Mouse (Mus musculus) heart, embryonic 10.5 days (tissue): ENCODE measurements around the gene Map2k1. TPM values are rescaled to one million over a fixed set of nuclear protein-coding genes. Genes with fewer than 3 reads are reported as not detected.
"Not testable (repeated sequence)": the region's sequence is repeated elsewhere in the genome, so short reads cannot be mapped to it uniquely, and the experiment has no call there.

Experiments used
- DNase-seq: peaks from one replicate; pipeline ENCODE4 v3.0.0-alpha.2; 2017; ENCODE audit warnings: low spot score
- H3K27ac ChIP-seq: fragments of 300-500 bp; sonication (generic); 2 replicates; pipeline ENCODE4 v1.5.1; 2016; ENCODE audit warnings: mild to moderate bottlenecking
- H3K27me3 ChIP-seq: fragments of 300-500 bp; sonication (generic); 2 replicates; pipeline ENCODE4 v1.6.1; 2016; ENCODE audit warnings: mild to moderate bottlenecking; ENCODE audit not compliant: poor library complexity, insufficient read depth, severe bottlenecking
- H3K36me3 ChIP-seq: fragments of 300-500 bp; sonication (generic); 2 replicates; pipeline ENCODE4 v1.6.1; 2016; ENCODE audit warnings: mild to moderate bottlenecking, moderate library complexity
- H3K4me1 ChIP-seq: fragments of 300-500 bp; sonication (generic); 2 replicates; pipeline ENCODE4 v1.6.1; 2016; ENCODE audit warnings: mild to moderate bottlenecking
- H3K4me3 ChIP-seq: fragments of 300-500 bp; sonication (generic); 2 replicates; pipeline ENCODE4 v1.5.1; 2016; ENCODE audit warnings: mild to moderate bottlenecking, moderate library complexity
- H3K9me3 ChIP-seq: fragments of 300-500 bp; sonication (generic); 2 replicates; pipeline ENCODE4 v1.6.1; 2016; ENCODE audit warnings: mild to moderate bottlenecking, moderate library complexity
- WGBS: fragments of 180-500 bp; shearing (Covaris S2); methylation state at CpG from one replicate; pipeline ENCODE4 v1.1.7; 2016; 5-methylcytosine and 5-hydroxymethylcytosine counted together
- polyA plus RNA-seq: library from polyadenylated mRNA; unstranded; fragments of >200 nt; fragmentation: Nextera tagmentation; extraction: Ambion mirVana; gene quantifications from 2 replicates; pipeline ENCODE4 v1.2.1, GENCODE M21; 2016

Gene Map2k1
- polyA plus RNA-seq, 1 experiment from 2014 or later, result 108 TPM

DNA sequence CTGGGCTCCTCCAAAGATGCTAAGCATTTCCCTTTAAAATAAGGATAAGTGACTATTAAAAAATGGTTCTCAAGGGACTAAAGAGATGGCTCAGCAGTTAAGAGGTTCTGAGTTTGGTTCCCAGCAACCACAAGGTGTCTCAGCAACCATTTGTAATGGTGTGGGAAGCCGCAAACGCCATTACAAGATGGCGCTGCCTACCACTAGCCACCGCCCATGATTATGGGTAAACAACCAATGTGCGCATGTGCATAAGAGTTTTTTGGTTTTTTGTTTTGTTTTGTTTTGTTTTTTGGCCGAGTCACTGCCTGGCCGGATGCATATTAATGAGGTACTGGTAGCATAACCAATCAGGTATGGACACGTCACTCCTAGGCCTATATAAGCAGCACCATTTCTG lies 15.4 kb upstream of the Map2k1 start:
- WGBS, result 94% methylated on average over 8 of the region's 8 CpGs
- not testable (repeated sequence) for H3K4me3 ChIP-seq, H3K27me3 ChIP-seq, H3K9me3 ChIP-seq, H3K27ac ChIP-seq, H3K4me1 ChIP-seq, DNase-seq, H3K36me3 ChIP-seq

DNA sequence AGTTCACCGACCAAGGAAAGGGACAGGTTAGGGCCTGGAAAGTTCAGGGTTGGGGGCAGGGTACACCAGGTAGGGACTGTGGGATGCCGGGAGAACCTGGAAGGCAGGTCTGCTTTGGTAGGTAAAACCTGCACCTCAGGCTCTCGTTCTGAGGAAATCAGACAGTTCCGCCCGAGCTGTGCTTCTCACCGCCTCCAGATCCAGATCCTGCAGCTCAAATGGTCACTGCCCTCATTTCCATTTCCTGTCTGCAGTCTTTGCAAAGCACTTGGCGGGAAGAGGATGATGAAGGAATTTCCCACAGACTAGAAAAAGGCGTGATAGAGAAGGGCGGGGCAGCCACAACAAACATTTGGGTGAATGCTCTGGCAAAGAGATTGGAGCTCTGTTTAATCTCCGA lies 14.8 kb upstream of the Map2k1 start:
- no peak for DNase-seq
- Histone ChIP-seq H3K9me3 (no peaks in the 10 kb centered on the region), H3K4me3 (no peak overlapping the region), H3K36me3 (no peaks in the 10 kb centered on the region), H3K4me1 (no peaks in the 10 kb centered on the region), H3K27ac (no peak overlapping the region), H3K27me3 (no peaks in the 10 kb centered on the region)
- 74% methylated on average over 10 of the region's 10 CpGs for WGBS

DNA sequence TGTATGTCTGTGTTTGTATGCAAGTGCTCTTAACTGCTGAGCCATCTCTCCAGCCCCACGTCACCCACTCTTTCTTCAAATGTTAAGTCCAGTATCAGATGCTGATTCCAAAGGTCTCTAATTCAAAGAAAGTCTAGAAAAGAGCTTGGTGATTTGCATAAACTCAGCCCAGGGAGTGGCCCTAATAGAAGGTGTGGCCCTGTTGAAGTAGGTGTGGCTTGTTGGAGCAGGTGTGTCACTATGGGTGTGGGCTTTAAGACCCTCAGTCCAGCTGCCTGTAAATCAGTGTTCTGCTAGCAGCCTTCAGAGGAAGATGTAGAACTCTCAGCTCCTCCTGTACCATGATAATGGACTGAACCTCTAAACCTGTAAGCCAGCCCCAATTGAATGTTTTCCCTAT lies 13.8 kb upstream of the Map2k1 start:
- H3K4me1 ChIP-seq, result no peaks in the 10 kb centered on the region
- H3K27me3 ChIP-seq, result no peaks in the 10 kb centered on the region
- 93% methylated on average over 1 of the region's 1 CpGs for WGBS
- no peak for DNase-seq
- no peaks in the 10 kb centered on the region for H3K9me3 ChIP-seq
- no peak overlapping the region for H3K4me3 ChIP-seq
- no peaks in the 10 kb centered on the region for H3K36me3 ChIP-seq
- no peak overlapping the region for H3K27ac ChIP-seq

DNA sequence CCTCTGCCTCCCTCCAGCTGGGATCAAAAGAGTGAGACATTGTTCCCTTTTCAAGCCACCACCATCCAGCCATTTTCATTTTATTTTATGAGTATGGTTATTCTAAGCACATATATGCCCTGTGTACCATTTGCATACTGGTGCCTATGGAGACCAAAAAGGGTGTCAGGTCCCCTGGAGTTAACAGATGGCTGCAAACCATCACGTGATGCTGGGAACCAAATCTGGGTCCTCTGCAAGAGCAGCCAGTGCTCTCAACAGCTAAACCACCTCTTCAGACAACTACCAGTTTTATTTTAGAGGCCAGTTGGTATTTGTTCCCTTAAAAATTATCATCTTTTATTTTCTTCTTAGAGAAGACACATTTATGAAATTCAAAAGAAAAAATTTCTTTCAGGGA lies 11.4 kb upstream of the Map2k1 start:
- Histone ChIP-seq H3K27ac (no peak overlapping the region), H3K4me1 (no peaks in the 10 kb centered on the region), H3K36me3 (no peaks in the 10 kb centered on the region), H3K9me3 (no peaks in the 10 kb centered on the region), H3K27me3 (no peaks in the 10 kb centered on the region), H3K4me3 (no peak overlapping the region)
- no peak for DNase-seq
- 48% methylated on average over 1 of the region's 1 CpGs for WGBS

DNA sequence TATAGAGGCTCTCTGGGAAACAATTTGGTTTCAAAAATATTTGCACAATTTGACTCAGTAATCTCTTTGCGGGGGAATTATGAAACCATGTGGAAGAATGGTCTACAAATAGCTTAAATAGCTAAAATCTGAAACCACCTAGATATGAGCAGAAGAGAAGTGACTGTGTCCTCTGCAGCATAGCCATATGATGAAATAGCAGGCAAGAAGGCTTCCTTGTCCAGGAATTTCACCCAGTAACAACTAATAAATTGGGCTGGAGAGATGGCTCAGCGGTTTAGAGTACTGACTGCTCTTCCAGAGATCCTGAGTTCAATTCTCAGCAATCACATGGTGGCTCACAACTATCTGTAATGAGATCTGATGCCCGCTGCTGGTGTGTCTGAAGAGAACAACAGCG lies 7.6 kb upstream of the Map2k1 start:
- 86% methylated on average over 4 of the region's 4 CpGs for WGBS

DNA sequence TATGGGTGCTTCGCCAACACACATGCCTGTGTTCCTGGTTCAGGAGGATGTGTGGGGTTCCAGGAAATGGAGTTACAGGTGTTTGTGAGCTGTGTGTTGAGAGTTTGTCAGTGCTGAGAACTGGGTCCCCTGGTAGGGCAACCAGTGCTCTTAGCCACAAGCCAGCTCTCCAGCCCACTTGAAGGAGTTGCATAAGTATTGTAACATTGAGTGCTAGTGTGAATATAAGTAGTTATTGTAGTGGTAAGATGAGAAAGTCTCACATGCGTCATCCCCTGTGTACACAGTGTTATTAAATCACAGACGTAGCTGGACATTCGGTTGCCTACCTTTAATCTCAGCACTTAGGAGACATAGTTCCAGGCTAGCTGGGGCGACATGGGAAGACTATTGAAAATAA lies 6.5 kb upstream of the Map2k1 start:
- H3K9me3 ChIP-seq, result no peaks in the 10 kb centered on the region
- no peaks in the 10 kb centered on the region for H3K27me3 ChIP-seq
- WGBS, result 83% methylated on average over 5 of the region's 5 CpGs
- H3K27ac ChIP-seq, result no peak overlapping the region
- H3K4me3 ChIP-seq, result no peak overlapping the region
- no peak for DNase-seq
- no peaks in the 10 kb centered on the region for H3K36me3 ChIP-seq
- H3K4me1 ChIP-seq, result no peaks in the 10 kb centered on the region

More for the DNA sequence above, 7.6 kb upstream of the Map2k1 start:
- Histone ChIP-seq H3K27ac (no peak overlapping the region), H3K36me3 (no peaks in the 10 kb centered on the region), H3K4me1 (no peaks in the 10 kb centered on the region), H3K27me3 (no peaks in the 10 kb centered on the region), H3K9me3 (no peaks in the 10 kb centered on the region), H3K4me3 (no peak overlapping the region)
- no peak for DNase-seq

DNA sequence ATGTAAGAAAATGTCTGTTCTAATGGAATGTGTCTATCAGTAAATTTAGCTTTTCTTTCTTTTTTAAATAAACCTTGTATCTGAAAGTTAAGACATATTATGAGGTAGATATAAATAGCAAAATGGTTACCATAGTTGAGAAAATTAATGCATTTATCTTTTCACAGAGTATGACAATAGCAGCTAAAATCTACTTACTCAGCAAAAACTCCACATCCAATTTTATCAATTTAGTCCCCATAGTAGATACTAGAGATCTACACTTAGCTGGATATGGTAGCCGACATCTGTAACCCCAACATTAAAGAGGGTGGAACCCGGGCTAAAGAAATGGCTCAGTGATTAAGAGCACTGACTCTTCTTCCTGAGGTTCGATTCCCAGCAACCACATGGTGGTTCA lies 2.8 kb upstream of the Map2k1 start:
- Histone ChIP-seq H3K4me1 (peaks cover 13% of the 10 kb centered on the region), H3K36me3 (no peaks in the 10 kb centered on the region), H3K9me3 (no peaks in the 10 kb centered on the region), H3K27ac (no peak overlapping the region), H3K4me3 (no peak overlapping the region), H3K27me3 (no peaks in the 10 kb centered on the region)
- DNase-seq, result no peak
- 82% methylated on average over 3 of the region's 3 CpGs for WGBS

DNA sequence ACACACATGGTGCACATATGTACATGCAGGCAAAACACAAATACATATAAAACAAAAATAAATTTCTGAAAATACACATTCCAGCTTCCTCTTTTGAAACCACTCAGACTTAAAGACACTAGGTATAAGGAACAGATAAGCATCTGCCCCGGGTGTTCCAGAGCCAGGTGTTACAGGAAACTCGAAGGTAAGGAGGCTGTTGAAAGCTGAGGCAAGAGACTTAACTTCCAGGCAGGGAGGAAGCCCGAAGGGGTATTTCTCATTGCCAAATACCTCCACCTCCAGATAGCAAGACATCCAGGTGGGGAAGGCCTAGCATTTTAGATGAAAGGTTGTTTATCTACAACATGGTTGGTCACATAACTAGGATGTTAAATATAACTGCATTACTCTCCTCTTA lies 2.0 kb upstream of the Map2k1 start:
- Histone ChIP-seq H3K4me3 (no peak overlapping the region), H3K9me3 (no peaks in the 10 kb centered on the region), H3K27me3 (no peaks in the 10 kb centered on the region), H3K27ac (no peak overlapping the region), H3K36me3 (no peaks in the 10 kb centered on the region), H3K4me1 (peaks cover 16% of the 10 kb centered on the region)
- DNase-seq, result no peak
- 66% methylated on average over 3 of the region's 3 CpGs for WGBS

GRCm38 (mm10) chr9:64252591-64253020 lies 825 bp downstream of the Map2k1 start:
- Histone ChIP-seq H3K9me3 (no peaks in the 10 kb centered on the region), H3K4me1 (peaks cover 26% of the 10 kb centered on the region), H3K4me3 (peak overlapping the region; percentile 95), H3K27ac (peak overlapping the region; percentile 95), H3K27me3 (no peaks in the 10 kb centered on the region), H3K36me3 (peaks cover 6% of the 10 kb centered on the region; the same call in 1 of the 2 replicates)
- under 1% methylated on average over 16 of the region's 16 CpGs for WGBS
- DNase-seq, result peak; percentile 75

GRCm38 (mm10) chr9:64250111-64250730 lies 3.2 kb downstream of the Map2k1 start:
- Histone ChIP-seq H3K4me1 (peaks cover 26% of the 10 kb centered on the region), H3K9me3 (no peaks in the 10 kb centered on the region), H3K27ac (no peak overlapping the region), H3K36me3 (peaks cover 19% of the 10 kb centered on the region; the same call in 1 of the 2 replicates), H3K27me3 (no peaks in the 10 kb centered on the region), H3K4me3 (no peak overlapping the region)
- no peak for DNase-seq

- no peak overlapping the region for H3K4me3 ChIP-seq
- no peaks in the 10 kb centered on the region for H3K27me3 ChIP-seq
- no peaks in the 10 kb centered on the region for H3K9me3 ChIP-seq
- DNase-seq, result no peak
- peaks cover 26% of the 10 kb centered on the region for H3K4me1 ChIP-seq
- peaks cover 22% of the 10 kb centered on the region; the same call in 1 of the 2 replicates for H3K36me3 ChIP-seq
- peak overlapping the region; percentile 23; the same call in 1 of the 2 replicates for H3K27ac ChIP-seq
- 80% methylated on average over 1 of the region's 1 CpGs for WGBS
Observed at GRCm38 (mm10) chr9:64249371-64249770, 4.1 kb downstream of the Map2k1 start.

DNA sequence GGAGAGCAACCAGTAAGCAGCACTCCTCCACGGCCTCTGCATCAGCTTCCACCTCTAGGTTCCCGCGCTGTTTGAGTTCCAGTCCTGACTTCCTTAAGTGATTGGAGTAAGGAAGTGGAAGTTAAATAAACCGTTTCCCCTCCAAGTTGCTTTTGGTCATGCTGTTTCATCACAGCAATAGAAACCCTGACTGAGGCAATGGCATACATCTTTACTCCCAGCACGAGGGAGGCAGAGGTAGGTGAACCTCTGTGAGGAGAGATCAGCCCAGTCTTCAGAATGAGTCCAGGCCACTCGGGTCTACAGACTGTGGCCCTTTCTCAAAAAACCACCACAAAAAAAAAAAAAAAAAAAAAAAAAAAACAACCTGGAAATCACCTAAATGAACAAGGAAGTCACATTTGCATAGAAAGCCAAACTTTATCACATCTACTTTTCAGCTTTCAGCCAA lies 11.0 kb downstream of the Map2k1 start:
- H3K9me3 ChIP-seq, result no peaks in the 10 kb centered on the region
- peak overlapping the region; percentile 42; the same call in 1 of the 2 replicates for H3K27ac ChIP-seq
- no peak overlapping the region for H3K4me3 ChIP-seq
- peaks cover 15% of the 10 kb centered on the region for H3K4me1 ChIP-seq
- 63% methylated on average over 6 of the region's 6 CpGs for WGBS
- H3K36me3 ChIP-seq, result peaks cover 16% of the 10 kb centered on the region; the same call in 1 of the 2 replicates
- no peak for DNase-seq
- no peaks in the 10 kb centered on the region for H3K27me3 ChIP-seq

DNA sequence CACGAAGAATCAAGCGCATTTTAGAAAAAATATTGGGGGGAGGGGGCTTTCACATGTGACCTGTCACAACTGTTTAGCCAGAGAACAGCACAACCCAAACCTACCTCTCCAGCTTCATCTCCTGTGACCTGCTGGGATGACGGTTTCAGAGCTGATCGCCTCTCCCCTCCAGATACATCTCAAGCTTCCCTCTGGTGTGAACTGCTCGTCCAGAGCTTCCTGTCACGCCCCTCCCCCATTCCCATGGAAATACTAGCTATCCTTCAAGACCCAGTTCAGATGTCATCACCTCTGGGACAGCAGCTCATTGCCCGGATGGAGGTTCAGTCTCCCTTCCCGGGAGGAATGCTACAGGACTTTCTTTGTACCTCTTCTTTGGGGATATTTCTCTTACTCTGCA lies 12.8 kb downstream of the Map2k1 start:
- 17% methylated on average over 8 of the region's 8 CpGs for WGBS
- peak; percentile 80 for DNase-seq
- peak overlapping the region; percentile 79 for H3K27ac ChIP-seq
- peaks cover 15% of the 10 kb centered on the region for H3K4me1 ChIP-seq
- no peaks in the 10 kb centered on the region for H3K27me3 ChIP-seq
- no peaks in the 10 kb centered on the region for H3K9me3 ChIP-seq
- peaks cover 11% of the 10 kb centered on the region for H3K36me3 ChIP-seq
- peak overlapping the region; percentile 42 for H3K4me3 ChIP-seq

- Histone ChIP-seq H3K4me3 (peak overlapping the region; percentile 42), H3K27me3 (no peaks in the 10 kb centered on the region), H3K36me3 (peaks cover 10% of the 10 kb centered on the region), H3K9me3 (no peaks in the 10 kb centered on the region), H3K27ac (peak overlapping the region; percentile 79), H3K4me1 (peaks cover 15% of the 10 kb centered on the region)
- 67% methylated on average over 2 of the region's 2 CpGs for WGBS
- no peak for DNase-seq
Observed at GRCm38 (mm10) chr9:64240116-64240515, 13.3 kb downstream of the Map2k1 start.
